In the genomic region with DNA sequence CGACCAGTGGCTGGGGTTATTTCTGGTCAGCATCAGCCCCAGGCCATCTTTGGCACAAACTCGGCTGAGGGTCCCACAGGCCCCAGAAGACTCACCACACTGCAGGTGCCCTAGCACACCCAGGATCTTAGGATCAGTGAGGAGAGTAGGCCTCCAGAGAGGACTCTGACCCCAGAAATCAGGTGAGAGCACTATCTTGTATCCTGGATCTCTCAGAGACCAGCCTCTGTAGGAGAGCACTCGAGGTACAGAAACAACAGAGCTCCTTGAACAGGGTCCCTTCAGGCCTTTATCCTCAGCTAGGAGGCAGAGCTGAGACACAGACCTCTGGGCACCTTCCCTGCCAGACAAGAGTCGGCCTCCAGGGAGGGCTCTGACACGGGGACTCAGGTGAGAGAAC, we compare ENCODE assay signal across 33 mouse cellular contexts.
"Had no signal": no experiment of that assay in that cellular context is flagged by ENCODE, and none has a peak within 500 bp of the region (broad histone marks: within the 10 kb centered on the region; RNA-seq: fewer than 3 reads in every experiment).

No protein-coding gene starts in this region.

- ATAC-seq: hindbrain, embryonic 16.5 days; hindbrain, postnatal 0 days; inflammation-experienced regulatory T-cells, adult 6 months had no signal

- H3K9me3 ChIP-seq: heart, embryonic 10.5 days; heart, embryonic 12.5 days; heart, embryonic 13.5 days; heart, embryonic 15.5 days; hindbrain, embryonic 10.5 days; hindbrain, embryonic 12.5 days; hindbrain, embryonic 13.5 days; hindbrain, embryonic 15.5 days; kidney, embryonic 15.5 days had no signal

- H3K4me3 ChIP-seq: heart, embryonic 10.5 days; heart, embryonic 12.5 days; heart, embryonic 13.5 days; heart, embryonic 15.5 days; hindbrain, embryonic 10.5 days; hindbrain, embryonic 12.5 days; hindbrain, embryonic 13.5 days; hindbrain, embryonic 15.5 days; kidney, embryonic 15.5 days; layer of hippocampus, adult 2 months; left cerebral cortex, adult 2 months had no signal

- H3K27ac ChIP-seq: heart, embryonic 10.5 days; heart, embryonic 13.5 days; heart, embryonic 15.5 days; hindbrain, embryonic 10.5 days; hindbrain, embryonic 12.5 days; hindbrain, embryonic 13.5 days; hindbrain, embryonic 14.5 days; hindbrain, embryonic 15.5 days; hindbrain, postnatal 0 days; kidney, embryonic 15.5 days; kidney, postnatal 0 days; layer of hippocampus, adult 2 months; left cerebral cortex, adult 2 months had no signal

- H3K9ac ChIP-seq: heart, embryonic 12.5 days; heart, embryonic 13.5 days; heart, embryonic 15.5 days; hindbrain, embryonic 12.5 days; hindbrain, embryonic 13.5 days; hindbrain, embryonic 14.5 days; hindbrain, embryonic 15.5 days; kidney, embryonic 15.5 days had no signal

- H3K4me2 ChIP-seq: heart, embryonic 11.5 days; heart, embryonic 12.5 days; heart, embryonic 13.5 days; heart, embryonic 15.5 days; hindbrain, embryonic 12.5 days; hindbrain, embryonic 13.5 days; hindbrain, embryonic 14.5 days; hindbrain, embryonic 15.5 days; kidney, embryonic 15.5 days had no signal

- H3K36me3 ChIP-seq: heart, embryonic 10.5 days; heart, embryonic 12.5 days; heart, embryonic 13.5 days; heart, embryonic 15.5 days; hindbrain, embryonic 10.5 days; hindbrain, embryonic 12.5 days; hindbrain, embryonic 13.5 days; hindbrain, embryonic 15.5 days; kidney, embryonic 15.5 days had no signal

- H3K4me1 ChIP-seq: heart, embryonic 10.5 days; heart, embryonic 12.5 days; heart, embryonic 13.5 days; heart, embryonic 15.5 days; hindbrain, embryonic 10.5 days; hindbrain, embryonic 12.5 days; hindbrain, embryonic 13.5 days; hindbrain, embryonic 15.5 days; kidney, embryonic 15.5 days had no signal

- H3K27me3 ChIP-seq: heart, embryonic 12.5 days; heart, embryonic 13.5 days; heart, embryonic 15.5 days; hindbrain, embryonic 12.5 days; hindbrain, embryonic 13.5 days; hindbrain, embryonic 15.5 days; kidney, embryonic 15.5 days had no signal

- DNase-seq: heart, postnatal 10 days; heart, postnatal 14 days; heart, postnatal 36 days; heart, postnatal 4 days; kidney, adult 11 months; kidney, adult 18-20 months; kidney, adult 2 months; kidney, adult 8-10 months; kidney, adult 9 months; kidney, postnatal 10 days; kidney, postnatal 14 days; kidney, postnatal 25 days; kidney, postnatal 36 days; kidney, postnatal 4 days; layer of hippocampus, adult 9-11 months; layer of hippocampus, postnatal 36 days had no signal
